Mouse (Mus musculus): ENCODE data around the gene Sim1.

The Sim1 gene

DNA sequence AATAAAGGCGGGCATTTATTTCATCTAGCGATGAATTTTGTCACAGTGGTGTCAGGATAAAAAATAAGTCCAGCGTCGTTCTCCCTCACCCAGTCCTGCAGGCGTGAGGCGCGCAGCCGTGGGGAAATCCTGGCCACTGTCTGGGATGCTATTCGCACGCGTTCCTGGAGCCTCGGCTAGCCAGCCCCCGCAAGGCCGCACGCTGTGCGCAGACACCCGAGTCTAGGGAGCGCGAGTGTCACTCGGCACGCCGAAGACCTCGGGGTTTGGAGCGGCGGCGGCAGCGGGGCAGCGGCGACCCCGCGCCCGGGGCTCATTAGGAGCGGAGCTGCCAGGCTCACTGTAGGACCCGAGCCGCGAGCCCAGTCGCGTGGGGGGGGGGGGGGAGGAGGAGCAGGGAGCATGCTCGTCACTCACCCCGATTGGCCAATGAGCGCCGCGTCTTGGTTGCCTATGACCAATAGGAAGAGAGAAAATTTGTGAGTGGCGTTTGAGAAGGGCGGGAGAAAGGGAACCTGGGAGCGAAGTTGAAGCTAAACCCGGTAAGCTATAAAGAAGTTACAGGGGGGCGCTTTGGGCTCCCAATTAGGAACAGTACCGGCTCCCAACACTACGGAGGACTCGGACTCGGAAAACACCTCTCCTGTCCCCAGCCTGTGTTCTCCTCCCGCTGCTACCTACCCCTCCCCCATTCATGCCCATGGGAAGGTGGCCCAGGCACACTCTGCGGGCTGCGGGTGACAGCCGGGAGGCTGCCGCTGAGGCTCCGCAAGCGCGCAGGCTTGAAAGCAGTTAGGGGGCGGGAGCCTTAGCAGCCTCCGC, at the start of gene Sim1:
Gene Sim1 (plus strand): TSS at position 585 of the 822 bp plus-strand sequence.
- no peak for DNase-seq (ENCODE audit: low spot score)

- no peak for DNase-seq (ENCODE audit: low spot score)
These were observed 26.4 kb upstream of the Sim1 start for GRCm38 (mm10) chr10:50868202-50868601.

DNA sequence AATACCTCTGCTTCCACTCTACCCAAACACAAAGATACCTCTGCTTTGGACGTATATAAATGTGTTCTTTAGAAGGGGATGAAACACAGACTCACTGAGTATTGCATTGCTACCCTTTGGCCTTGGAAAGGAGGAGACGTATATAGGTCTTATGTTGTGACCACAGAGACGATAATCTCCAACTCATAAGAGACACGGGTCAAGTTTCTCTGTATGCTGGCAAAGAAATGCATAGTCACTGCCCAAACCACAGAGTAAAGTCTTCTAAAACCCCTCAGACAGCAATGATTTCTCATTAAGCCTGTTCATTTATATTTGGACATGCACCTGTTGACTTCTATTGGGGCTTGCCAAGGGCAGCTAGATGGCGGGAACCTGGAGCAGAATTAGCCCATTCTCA, 17.6 kb upstream of the Sim1 start:
- no peak for DNase-seq (ENCODE audit: low spot score)

GRCm38 (mm10) chr10:50881476-50882069, 13.0 kb upstream of the Sim1 start:
- DNase-seq (ENCODE audit: low spot score) = no peak

GRCm38 (mm10) chr10:50882366-50882765, 12.2 kb upstream of the Sim1 start:
- DNase-seq (ENCODE audit: low spot score) = no peak

- DNase-seq (ENCODE audit: low spot score) = no peak
These were observed 8.2 kb upstream of the Sim1 start for GRCm38 (mm10) chr10:50886305-50886704.

DNA sequence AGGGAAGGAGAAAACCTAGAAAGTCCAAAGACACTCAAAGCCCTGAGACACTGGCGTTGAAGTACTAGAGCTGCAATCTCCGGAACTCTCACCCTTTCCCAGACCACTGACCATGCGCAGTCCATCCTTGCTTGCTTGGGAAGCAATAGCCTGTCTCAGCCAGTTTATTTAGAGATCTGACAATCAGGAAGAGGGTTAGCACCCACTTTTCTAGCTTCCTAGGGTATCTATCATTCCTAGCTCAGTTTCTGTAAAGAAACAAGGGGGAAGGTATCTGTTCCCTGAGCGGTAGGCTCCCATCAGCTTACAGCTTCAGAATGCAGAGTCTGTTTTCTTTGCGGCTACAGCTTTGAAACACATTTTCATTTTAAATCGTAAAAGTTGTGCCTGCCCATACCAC, 3.9 kb upstream of the Sim1 start:
- DNase-seq (ENCODE audit: low spot score) = no peak

DNA sequence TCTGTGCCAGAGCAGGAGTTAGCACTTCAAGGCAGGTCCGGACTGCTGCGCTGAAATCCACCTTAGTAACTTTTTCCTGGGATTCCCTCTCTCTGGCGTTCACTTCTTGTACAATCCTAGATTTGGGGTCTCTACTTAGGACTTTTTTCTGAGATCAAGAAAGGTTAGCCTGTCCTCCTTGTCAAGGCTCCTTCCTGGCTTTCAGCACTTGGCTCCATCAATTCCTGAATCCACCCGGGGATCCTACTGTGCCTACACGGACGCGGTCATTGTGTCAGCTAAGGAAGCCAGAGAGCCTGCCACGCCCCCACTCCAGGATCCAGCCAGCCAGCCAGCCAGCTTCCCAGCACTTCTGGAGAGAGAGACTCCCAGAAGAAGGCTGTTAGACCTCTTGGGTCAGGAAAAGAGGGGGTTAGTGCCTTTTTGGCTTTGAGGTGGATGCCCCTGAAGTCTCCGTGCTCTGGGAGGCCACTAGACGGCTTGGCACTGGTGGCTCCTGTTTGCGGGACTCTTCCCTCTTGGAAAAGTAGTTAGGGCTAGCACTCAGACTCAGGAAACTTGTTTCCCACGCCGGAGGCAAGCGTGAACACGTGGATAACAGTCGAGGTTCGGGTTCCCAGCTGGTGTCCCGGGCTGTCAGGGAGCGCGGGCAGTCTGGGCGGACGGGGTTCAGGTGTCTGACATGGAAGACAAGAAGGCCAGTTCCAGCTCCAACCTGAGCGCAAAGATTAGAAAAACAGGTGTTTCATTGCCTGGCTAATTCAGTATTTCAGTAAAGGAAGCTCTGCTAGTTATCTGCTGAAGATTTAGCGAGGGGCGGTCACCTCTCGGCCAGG, 2.5 kb upstream of the Sim1 start:
- DNase-seq (ENCODE audit: low spot score) = no peak

GRCm38 (mm10) chr10:50892751-50893320, 1.7 kb upstream of the Sim1 start:
- DNase-seq (ENCODE audit: low spot score) = no peak

GRCm38 (mm10) chr10:50893546-50893945, 1.0 kb upstream of the Sim1 start:
- no peak for DNase-seq (ENCODE audit: low spot score)

DNA sequence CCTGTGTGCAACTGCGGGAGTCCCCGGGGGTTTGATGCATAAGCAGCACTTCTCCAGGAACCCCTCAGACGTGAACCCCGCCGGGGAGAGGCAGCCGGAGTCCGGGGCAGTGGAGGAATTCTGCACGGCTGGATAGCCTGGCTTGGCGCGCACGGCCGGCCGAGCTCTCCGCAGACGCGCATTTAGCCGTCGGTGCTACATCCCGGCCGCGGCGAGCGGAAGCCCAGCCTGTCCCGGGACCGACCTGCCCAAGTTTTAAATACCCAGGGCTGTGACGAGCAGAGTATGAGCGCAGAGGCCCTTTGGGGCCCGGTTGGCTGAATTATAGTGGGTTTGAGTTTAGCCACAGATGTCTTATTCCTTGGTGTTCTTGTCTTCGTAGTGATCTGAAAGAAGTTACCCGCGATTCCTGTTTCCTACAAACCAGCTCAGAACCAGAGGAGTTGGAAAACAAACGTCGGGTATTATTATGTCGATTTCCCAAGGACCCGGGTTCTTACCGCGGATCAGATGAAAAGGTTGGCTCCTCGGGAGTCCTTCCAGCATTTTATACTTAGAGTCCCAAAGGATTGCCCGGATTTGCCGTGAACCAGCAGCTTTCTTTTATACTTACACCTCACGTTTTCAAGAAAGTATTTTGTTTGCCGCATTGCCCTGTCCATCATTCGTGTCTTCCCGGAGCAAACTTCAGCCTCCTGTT, 687 bp downstream of the Sim1 start:
- no peak for DNase-seq (ENCODE audit: low spot score)

GRCm38 (mm10) chr10:50895881-50896766, 1.6 kb downstream of the Sim1 start:
- DNase-seq (ENCODE audit: low spot score) = no peak

GRCm38 (mm10) chr10:50896767-50897390, 2.3 kb downstream of the Sim1 start:
- DNase-seq (ENCODE audit: low spot score) = no peak

DNA sequence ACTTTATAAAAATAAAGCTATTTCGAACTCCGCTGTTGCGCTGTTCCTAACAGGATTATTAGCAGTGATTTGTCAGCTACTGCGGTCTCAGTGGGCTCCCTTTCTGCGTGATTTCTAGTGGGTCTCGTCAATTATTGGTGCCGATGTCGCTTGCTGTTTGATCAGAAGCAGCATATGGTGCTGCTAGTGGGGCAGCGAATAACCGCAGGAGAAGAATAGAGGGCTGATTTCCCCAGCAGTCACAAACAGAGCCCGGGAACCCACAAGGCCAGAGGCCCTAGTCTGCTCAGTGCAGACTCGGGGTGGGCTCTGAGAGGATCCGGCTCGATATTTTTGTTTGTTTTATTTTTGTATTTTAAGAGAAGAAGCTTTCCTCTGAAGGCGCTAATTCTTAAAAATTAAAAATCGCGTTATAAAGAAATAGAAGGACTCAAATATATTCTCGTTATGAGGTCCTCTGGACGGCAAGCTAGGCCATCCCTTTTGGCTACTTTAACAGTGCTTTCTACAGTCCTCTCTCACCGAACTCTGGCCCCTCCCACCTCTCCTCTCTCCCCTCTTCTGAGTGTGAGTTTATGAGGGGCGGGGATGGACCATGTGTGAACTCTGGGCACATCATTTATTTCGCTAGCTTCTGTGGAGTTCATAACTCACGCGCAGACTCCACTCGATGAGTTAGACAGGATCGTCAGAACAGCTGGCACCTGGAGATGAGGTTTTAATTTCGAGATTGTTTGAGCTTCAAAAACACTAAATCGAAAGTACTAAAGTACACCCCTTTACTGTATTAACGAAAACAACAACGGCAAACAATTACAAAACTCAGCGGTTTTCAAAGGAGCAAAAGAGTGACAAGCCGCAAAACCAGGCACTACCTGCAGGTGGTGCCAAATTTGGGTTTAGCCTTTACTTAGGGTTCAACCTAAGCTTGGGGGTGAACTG, 3.2 kb downstream of the Sim1 start:
- DNase-seq (ENCODE audit: low spot score) = no peak

- no peak for DNase-seq (ENCODE audit: low spot score)
These were observed 4.1 kb downstream of the Sim1 start for GRCm38 (mm10) chr10:50898621-50899020.

DNA sequence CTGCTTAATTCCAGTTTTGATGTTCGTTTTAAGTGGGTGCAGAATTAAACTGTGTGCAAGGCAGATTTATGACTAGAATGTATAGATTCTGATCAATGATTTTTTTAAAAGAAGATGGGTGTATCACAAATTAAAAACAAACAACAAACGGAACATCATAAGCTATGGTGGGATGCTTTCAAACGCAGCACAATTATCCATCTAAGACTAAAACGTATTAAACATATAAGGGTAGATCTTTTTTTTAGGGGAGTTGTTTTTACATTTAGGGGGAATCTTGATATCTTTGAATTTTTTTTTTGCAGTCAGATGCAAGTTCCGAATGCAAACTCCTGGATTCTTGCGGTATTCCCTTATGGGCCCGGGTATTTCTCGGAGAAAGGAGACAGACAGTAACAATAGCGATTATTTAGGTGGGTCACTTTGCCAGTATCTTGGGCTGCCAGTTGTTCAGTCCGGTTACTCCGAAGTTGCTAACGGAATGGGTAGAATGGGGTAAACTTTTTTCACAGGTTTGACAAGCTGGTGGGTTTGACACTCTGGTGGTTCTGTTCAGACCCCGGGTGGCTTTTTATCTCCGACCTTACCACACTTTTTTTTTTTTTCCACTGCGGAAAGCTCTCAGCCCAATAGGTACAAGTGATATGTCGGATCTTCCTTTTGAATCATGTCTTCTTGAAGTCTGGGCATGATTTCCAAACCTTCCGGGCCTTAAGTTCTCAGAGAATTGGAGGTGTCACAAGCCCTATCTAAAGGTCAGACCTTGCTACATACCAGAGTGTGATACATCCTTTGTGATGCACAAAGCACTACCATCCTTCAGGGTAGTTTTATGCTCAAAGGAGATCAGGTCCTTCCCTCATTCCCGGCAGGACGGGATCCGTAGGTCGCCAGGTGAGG, 5.5 kb downstream of the Sim1 start:
- DNase-seq (ENCODE audit: low spot score) = no peak

DNA sequence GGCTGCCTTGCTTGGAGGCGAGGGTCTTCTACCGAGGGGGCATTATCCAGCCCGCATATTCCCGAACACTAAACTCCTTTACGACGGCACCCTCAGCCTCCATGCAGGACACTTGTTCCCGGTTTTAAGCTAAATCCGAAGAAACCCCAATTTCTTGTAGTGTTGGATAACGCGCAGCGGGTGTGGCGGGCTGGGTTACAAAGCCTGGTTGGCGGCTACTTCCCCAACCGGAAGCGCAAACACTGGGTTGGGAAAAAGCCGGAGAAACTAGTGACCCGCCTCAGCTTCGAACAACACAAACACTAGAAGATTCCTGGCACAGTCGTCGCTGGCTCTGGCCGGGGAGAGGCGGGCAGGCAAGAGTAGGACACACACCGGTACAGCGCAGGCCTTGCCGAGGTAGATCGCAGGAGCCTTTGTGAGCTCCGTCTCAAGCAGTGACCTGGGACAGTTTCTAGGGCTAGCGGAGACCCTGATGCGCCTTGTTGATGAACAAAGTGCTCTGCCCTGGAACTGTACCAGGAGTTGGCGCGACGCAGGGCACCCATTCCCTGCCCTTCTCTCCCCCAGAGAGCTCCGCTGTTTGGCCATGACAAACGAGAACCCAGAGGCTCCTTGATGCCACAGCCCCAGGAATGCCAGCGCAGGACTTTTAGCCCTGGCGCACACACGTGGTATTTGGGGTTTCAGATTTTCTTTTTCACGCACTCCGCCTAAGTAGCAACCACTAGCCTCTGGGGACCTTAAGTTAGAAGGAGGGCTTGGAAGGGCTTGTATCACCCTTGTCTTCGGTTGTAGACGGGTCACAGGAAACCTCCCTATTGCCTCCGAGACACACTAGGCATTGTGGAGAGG, 6.4 kb downstream of the Sim1 start:
- no peak for DNase-seq (ENCODE audit: low spot score)
